Mouse (Mus musculus) forebrain, postnatal 0 days (tissue): ENCODE measurements around the gene Myo1a. TPM values are rescaled to one million over a fixed set of nuclear protein-coding genes. Genes with fewer than 3 reads are reported as not detected.

ENCODE experiments used
- ATAC-seq: fragments of 200-750 bp; cut with Nextera tagmentation; 2 replicates; pipeline ENCODE4 v1.8.0; 2017; ENCODE audit warnings: mild to moderate bottlenecking, moderate library complexity
- DNase-seq: peaks from one replicate; pipeline ENCODE4 v3.0.0-alpha.2; 2015
- H3K27ac ChIP-seq: fragments of 300-500 bp; sonication (generic); 2 replicates; pipeline ENCODE4 v1.5.1; 2014; ENCODE audit warnings: low read depth, mild to moderate bottlenecking, antibody characterized with exemption, low read length, moderate library complexity, mixed read lengths
- H3K27me3 ChIP-seq: fragments of 300-500 bp; sonication (generic); 2 replicates; pipeline ENCODE4 v1.6.1; 2014; ENCODE audit warnings: mild to moderate bottlenecking, low read length, mixed read lengths; ENCODE audit not compliant: insufficient read depth
- H3K36me3 ChIP-seq: fragments of 300-500 bp; sonication (generic); 2 replicates; pipeline ENCODE4 v1.6.1; 2014; ENCODE audit warnings: mild to moderate bottlenecking, moderate library complexity; ENCODE audit not compliant: insufficient read depth
- H3K4me1 ChIP-seq: fragments of 300-500 bp; sonication (generic); 2 replicates; pipeline ENCODE4 v1.6.1; 2014; ENCODE audit warnings: antibody characterized with exemption; ENCODE audit not compliant: insufficient read depth
- H3K4me2 ChIP-seq: fragments of 300-500 bp; sonication (generic); 2 replicates; pipeline ENCODE4 v1.6.1; 2014; ENCODE audit warnings: low read depth, mild to moderate bottlenecking, moderate library complexity
- H3K4me3 ChIP-seq: fragments of 300-500 bp; sonication (generic); 2 replicates; pipeline ENCODE4 v1.5.1; 2014; ENCODE audit warnings: low read depth, low read length, mixed read lengths
- H3K9ac ChIP-seq: fragments of 300-500 bp; sonication (generic); 2 replicates; pipeline ENCODE4 v1.6.1; 2014; ENCODE audit warnings: mild to moderate bottlenecking
- H3K9me3 ChIP-seq: fragments of 300-500 bp; sonication (generic); 2 replicates; pipeline ENCODE4 v1.6.1; 2016; ENCODE audit warnings: low read length
- CTCF ChIP-seq: sonication (generic); IDR thresholded peaks from 2 replicates; pipeline ENCODE4 v1.5.1; 2016; ENCODE audit warnings: antibody characterized with exemption, control low read depth, low read depth
- WGBS: fragments of 180-500 bp; shearing (Covaris S2); extraction: QIAGEN DNeasy Blood & Tissue Kit; methylation state at CpG from one replicate; pipeline ENCODE4 v1.1.7; 2014; 5-methylcytosine and 5-hydroxymethylcytosine counted together
- polyA plus RNA-seq: library from polyadenylated mRNA; unstranded; fragments of >200 nt; fragmentation: Nextera tagmentation; extraction: Ambion mirVana; gene quantifications from 2 replicates; pipeline ENCODE4 v1.2.1, GENCODE M21; 2015
- total RNA-seq: library from RNA; depleted of rRNA; stranded (reverse); fragments of >200 nt; gene quantifications from 2 replicates; pipeline ENCODE4 v1.2.3, GENCODE M21; 2014

Gene Myo1a
- total and polyA plus RNA-seq, 2 experiments from 2014 or later = 0.28 to 0.29 TPM

- Histone ChIP-seq H3K27me3 (no peaks in the 10 kb centered on the region), H3K27ac (no peak overlapping the region), H3K9me3 (no peaks in the 10 kb centered on the region), H3K4me3 (no peak overlapping the region), H3K36me3 (peaks cover 6% of the 10 kb centered on the region), H3K4me1 (no peaks in the 10 kb centered on the region; the same call in 1 of the 2 replicates), H3K4me2 (no peak overlapping the region), H3K9ac (no peak overlapping the region)
- no peak for ATAC-seq
- no peak for DNase-seq
- 79% methylated on average over 4 of the region's 4 CpGs for WGBS
- TF ChIP-seq CTCF = no peak
Measured at GRCm38 (mm10) chr10:127736916-127737315, 31.9 kb downstream of the Myo1a start.

GRCm38 (mm10) chr10:127737552-127737951 lies 32.6 kb downstream of the Myo1a start:
- Histone ChIP-seq H3K36me3 (peaks cover 13% of the 10 kb centered on the region), H3K27ac (no peak overlapping the region), H3K4me3 (no peak overlapping the region), H3K4me2 (no peak overlapping the region), H3K4me1 (no peaks in the 10 kb centered on the region; the same call in 1 of the 2 replicates), H3K27me3 (no peaks in the 10 kb centered on the region), H3K9ac (no peak overlapping the region), H3K9me3 (no peaks in the 10 kb centered on the region)
- ATAC-seq (no peak), DNase-seq (no peak)
- TF ChIP-seq CTCF = no peak
- 25% methylated on average over 2 of the region's 2 CpGs for WGBS

GRCm38 (mm10) chr10:127738151-127738882 lies 33.3 kb downstream of the Myo1a start:
- Histone ChIP-seq H3K36me3 (peaks cover 20% of the 10 kb centered on the region), H3K4me2 (no peak overlapping the region), H3K4me3 (no peak overlapping the region), H3K27me3 (no peaks in the 10 kb centered on the region), H3K4me1 (no peaks in the 10 kb centered on the region; the same call in 1 of the 2 replicates), H3K9me3 (no peaks in the 10 kb centered on the region), H3K27ac (no peak overlapping the region), H3K9ac (peak overlapping the region; percentile 84; the same call in 1 of the 2 replicates)
- peak; percentile 34 for DNase-seq
- no peak for ATAC-seq
- peak; percentile 70 for TF ChIP-seq CTCF
- 51% methylated on average over 13 of the region's 13 CpGs for WGBS

- Histone ChIP-seq H3K36me3 (peaks cover 29% of the 10 kb centered on the region), H3K4me1 (no peaks in the 10 kb centered on the region; the same call in 1 of the 2 replicates), H3K9ac (peak within 1 kb of the TSS; percentile 84), H3K27ac (peak within 1 kb of the TSS; percentile 76), H3K9me3 (no peaks in the 10 kb centered on the region), H3K4me3 (peak within 1 kb of the TSS; percentile 94), H3K4me2 (peak within 1 kb of the TSS; percentile 65), H3K27me3 (no peaks in the 10 kb centered on the region)
- TF ChIP-seq CTCF = peak; percentile 64
- DNase-seq = peak; percentile 85
- peak; percentile 92 for ATAC-seq
- 8% methylated on average over 23 of the region's 61 CpGs for WGBS
Measured at GRCm38 (mm10) chr10:127739083-127739660, 34.2 kb downstream of the Myo1a start, which contains the start of gene Zbtb39. Zbtb39 (plus strand) TSS chr10:127739538.

- H3K27ac ChIP-seq = peak overlapping the region; percentile 76
- H3K36me3 ChIP-seq = peaks cover 34% of the 10 kb centered on the region
- WGBS = under 1% methylated on average over 37 of the region's 55 CpGs
- H3K4me3 ChIP-seq = peak overlapping the region; percentile 94
- DNase-seq = peak; percentile 23
- TF ChIP-seq CTCF = no peak
- ATAC-seq = peak; percentile 58
- no peaks in the 10 kb centered on the region; the same call in 1 of the 2 replicates for H3K4me1 ChIP-seq
- H3K9ac ChIP-seq = peak overlapping the region; percentile 84
- no peaks in the 10 kb centered on the region for H3K27me3 ChIP-seq
- peak overlapping the region; percentile 65 for H3K4me2 ChIP-seq
- H3K9me3 ChIP-seq = no peaks in the 10 kb centered on the region
Measured at GRCm38 (mm10) chr10:127739661-127740161, 34.7 kb downstream of the Myo1a start.

- peaks cover 56% of the 10 kb centered on the region for H3K36me3 ChIP-seq
Measured at GRCm38 (mm10) chr10:127744661-127745060, 39.7 kb downstream of the Myo1a start.

GRCm38 (mm10) chr10:127745886-127746285 lies 40.9 kb downstream of the Myo1a start:
- H3K27ac ChIP-seq = no peak overlapping the region
- H3K27me3 ChIP-seq = no peaks in the 10 kb centered on the region
- H3K9me3 ChIP-seq = no peaks in the 10 kb centered on the region
- H3K4me2 ChIP-seq = no peak overlapping the region
- 76% methylated on average over 5 of the region's 5 CpGs for WGBS
- H3K4me1 ChIP-seq = no peaks in the 10 kb centered on the region
- no peak overlapping the region for H3K4me3 ChIP-seq
- H3K36me3 ChIP-seq = peaks cover 56% of the 10 kb centered on the region
- TF ChIP-seq CTCF = no peak
- no peak for ATAC-seq
- no peak overlapping the region for H3K9ac ChIP-seq
- no peak for DNase-seq

More at GRCm38 (mm10) chr10:127744661-127745060, 39.7 kb downstream of the Myo1a start:
- Histone ChIP-seq H3K4me1 (no peaks in the 10 kb centered on the region; the same call in 1 of the 2 replicates), H3K27ac (no peak overlapping the region), H3K4me2 (no peak overlapping the region), H3K9me3 (no peaks in the 10 kb centered on the region), H3K4me3 (no peak overlapping the region), H3K9ac (no peak overlapping the region), H3K27me3 (no peaks in the 10 kb centered on the region)
- TF ChIP-seq CTCF = peak; percentile 63
- 70% methylated on average over 5 of the region's 5 CpGs for WGBS
- ATAC-seq = no peak
- DNase-seq = peak; percentile 42
